Mouse (Mus musculus): Measurements from ENCODE around the gene Grb2.

Gene Grb2

GRCm38 (mm10) chr11:115644308-115644707, 64.1 kb downstream of the Grb2 start:
- no peak for DNase-seq

- DNase-seq = no peak
These were observed 65.1 kb downstream of the Grb2 start for GRCm38 (mm10) chr11:115643265-115643664.

GRCm38 (mm10) chr11:115642705-115643104, 65.7 kb downstream of the Grb2 start:
- DNase-seq = no peak

DNA sequence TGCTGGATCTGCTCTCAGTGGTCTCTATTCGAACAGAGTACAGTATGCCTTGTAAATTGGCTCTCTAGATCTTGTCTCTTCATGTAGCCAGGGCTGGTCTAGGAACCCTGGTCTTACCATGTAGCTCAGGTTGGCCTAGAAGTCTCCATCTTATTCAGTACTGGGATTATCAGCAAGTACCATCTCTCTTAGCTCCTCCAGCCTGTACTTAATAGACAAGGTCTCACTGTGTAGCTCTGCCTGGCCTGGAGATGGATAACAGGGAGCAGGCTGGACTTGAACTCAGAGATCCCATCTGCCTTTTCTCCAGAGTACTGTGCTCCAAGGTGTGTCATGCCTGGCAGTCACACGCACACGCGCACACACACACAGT, 66.7 kb downstream of the Grb2 start:
- no peak for DNase-seq

- no peak for DNase-seq
These were observed 67.3 kb downstream of the Grb2 start for GRCm38 (mm10) chr11:115640978-115641663.

- no peak for DNase-seq
These were observed 68.0 kb downstream of the Grb2 start for GRCm38 (mm10) chr11:115640311-115640828.

GRCm38 (mm10) chr11:115639540-115639939, 68.9 kb downstream of the Grb2 start:
- DNase-seq = no peak

- no peak for DNase-seq
These were observed 69.6 kb downstream of the Grb2 start for GRCm38 (mm10) chr11:115638498-115639409.

GRCm38 (mm10) chr11:115636960-115637359, 71.4 kb downstream of the Grb2 start:
- no peak for DNase-seq

DNA sequence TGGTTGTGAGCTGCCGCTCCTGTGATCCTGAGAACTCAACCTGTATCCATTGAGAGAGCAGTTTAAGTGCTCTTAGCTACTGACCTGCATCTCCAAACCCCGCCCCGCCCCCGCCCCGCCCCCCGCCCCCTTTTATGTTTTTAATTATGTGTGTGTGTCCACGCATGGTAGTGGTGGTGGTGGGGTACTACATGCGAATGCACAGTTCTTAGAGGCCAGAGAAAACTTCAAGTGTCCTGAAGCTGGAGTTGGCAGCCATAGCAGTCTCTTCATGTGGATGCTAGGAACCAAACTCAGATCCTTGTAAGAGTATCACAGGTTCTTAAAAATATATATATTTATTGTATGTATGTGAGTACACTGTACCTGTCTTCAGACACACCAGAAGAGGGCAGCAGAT, 72.9 kb downstream of the Grb2 start:
- DNase-seq = no peak

DNA sequence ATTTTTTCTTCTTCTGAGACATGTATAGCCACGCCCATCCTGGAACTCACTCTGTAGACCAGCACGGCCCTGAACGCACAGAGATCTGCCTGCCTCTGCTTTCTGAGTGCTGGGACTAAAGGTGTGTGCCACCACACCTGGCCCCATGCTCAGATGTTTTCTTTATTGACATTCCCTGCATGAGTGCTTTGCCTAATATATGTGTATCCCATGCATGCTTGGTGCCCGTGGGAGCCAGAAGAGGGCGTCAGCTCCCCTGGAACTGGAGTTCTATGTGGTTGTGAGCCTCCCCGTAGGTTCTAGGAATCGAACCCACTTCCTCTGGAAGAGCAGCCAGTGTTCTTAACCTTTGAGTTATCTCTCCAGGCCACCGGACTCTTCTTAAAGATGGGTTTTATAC, 73.4 kb downstream of the Grb2 start:
- DNase-seq = no peak

- no peak for DNase-seq
These were observed 74.3 kb downstream of the Grb2 start for GRCm38 (mm10) chr11:115634109-115634508.

GRCm38 (mm10) chr11:115632862-115633261, 75.5 kb downstream of the Grb2 start:
- no peak for DNase-seq

- DNase-seq = no peak
These were observed 76.2 kb downstream of the Grb2 start for GRCm38 (mm10) chr11:115632247-115632646.

DNA sequence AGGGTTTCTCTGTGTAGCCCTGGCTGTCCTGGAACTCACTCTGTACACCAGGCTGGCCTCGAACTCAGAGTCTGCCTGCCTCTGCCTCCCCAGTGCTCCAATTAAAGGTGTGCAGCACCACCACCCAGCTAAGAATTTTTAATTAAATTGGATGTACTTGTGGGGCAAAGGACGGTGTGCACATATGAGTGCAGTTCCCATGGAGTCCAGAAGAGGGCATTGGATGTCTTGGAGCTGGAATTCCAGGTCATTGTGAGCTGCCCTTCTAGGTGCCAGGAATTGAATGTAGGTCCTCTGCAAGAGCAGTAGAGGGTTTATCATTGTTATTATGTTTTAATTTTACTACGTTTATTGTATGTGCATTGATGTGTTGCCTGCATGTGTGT, 76.9 kb downstream of the Grb2 start:
- peak; percentile 40 to 58 for DNase-seq

- no peak for DNase-seq
These were observed 77.6 kb downstream of the Grb2 start for GRCm38 (mm10) chr11:115630532-115631504.

DNA sequence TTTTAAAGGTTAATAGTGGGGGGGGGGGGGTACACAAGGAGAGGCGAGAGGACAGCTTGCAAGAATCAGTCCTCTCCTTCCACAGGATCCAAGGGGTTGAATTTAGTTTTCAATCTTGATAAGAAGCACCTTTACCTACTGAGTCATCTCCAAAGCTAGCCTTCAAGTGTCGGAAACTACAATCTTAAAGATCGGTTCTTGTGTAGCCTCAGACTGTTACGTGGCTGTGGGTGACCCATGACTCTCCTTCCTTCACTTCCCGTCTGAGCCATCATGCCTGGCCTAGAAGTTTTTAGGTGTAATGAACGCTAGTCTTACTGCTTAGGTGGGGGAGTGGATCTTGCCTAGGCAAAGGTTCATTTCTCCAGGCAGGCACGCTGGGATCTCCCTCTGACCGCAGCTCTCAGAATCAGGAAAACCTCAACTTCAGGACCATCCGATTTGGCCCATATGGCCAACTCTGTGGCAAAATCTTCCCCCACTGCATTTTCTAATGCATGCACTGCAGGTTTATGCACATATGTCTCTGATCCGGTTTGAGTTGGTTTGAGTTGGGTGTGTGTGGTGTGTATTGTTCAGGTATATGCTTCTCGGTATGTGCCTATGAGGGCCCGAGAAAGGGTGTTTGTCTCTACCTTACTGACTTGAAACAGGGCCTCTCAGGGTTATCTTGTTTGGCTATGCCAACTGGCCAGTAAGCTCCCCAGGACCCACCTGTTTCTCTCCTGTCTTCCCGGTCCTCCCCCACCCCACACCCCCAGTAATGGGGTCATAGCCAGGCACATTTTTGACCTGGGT, 78.5 kb downstream of the Grb2 start:
- no peak for DNase-seq

- no peak for DNase-seq
These were observed 79.8 kb downstream of the Grb2 start for GRCm38 (mm10) chr11:115628465-115629101.

DNA sequence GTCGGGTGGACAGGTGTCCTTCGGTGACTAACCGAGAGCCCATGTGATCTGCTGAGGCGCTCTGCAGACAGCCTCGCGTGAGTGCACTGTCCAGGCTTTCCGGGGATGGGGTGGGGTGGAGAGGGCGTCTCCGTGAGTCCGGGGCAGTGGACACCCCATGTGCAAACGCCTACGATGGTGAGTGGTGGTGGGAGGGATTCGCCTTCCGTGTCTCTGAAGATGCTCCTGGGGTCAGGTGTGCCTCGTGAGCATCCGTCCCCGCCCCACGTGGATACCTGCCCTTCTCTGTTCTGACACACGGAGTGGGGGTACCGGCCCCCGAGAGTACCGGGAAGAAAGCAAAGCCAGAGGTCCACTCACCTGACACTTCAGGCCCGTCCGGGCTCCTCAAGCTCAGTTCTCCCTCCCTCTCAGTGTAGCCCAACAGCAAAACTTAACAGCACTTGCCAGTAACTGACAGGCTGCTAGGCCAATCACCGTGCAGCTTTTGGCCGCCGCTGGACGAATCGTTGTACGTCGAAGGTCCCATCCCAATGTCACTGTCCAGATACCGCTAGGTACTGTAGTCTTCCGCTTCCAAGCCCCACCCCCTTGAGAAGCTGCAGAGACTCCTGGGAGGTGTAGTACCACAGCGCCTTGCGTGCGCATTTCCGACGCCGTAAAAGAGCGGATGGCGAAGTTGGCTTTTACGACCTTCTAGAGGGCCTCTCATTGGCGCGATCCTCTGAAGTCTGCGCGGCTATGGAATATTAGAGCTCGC, 80.5 kb downstream of the Grb2 start, which contains the start of gene Slc25a19:
Gene Slc25a19, minus strand, starts transcription at position 591 of the 760 bp plus-strand sequence.
- DNase-seq = peak; percentile 100
